Mouse (Mus musculus): Measurements from ENCODE around the gene Vmn1r158.
"Not testable (repeated sequence)": the region's sequence is repeated elsewhere in the genome, so short reads cannot be mapped to it uniquely, and the experiment has no call there.

Vmn1r158 gene

GRCm38 (mm10) chr7:22790682-22791081 lies at the start of gene Vmn1r158:
Gene Vmn1r158, minus strand, starts transcription at chr7:22790782.
- DNase-seq (ENCODE audit: low read depth, low spot score), result not testable (repeated sequence)

- DNase-seq (ENCODE audit: low read depth, low spot score), result not testable (repeated sequence)
Measured at GRCm38 (mm10) chr7:22775981-22776380, 14.6 kb downstream of the Vmn1r158 start.

DNA sequence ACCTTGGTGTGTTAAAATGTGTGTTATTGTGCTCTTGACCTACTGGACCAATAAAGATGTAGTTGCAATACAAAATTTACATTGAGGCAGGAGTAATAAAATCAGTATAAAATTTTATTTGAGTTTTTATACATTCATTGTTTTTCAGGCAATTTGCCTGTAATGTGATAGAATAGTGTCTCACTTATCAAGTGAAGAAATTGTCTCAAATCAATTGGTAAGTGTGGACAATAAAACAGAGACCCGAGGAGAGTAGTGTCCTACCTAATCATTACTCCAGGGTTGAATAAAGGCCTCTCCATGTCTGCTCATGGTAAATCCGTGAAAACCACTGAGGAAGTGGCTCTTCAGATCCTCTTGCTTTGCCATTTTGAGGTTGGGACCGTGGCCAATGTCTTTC lies 29.2 kb downstream of the Vmn1r158 start, which contains the start of gene Vmn1r157:
TSS of gene Vmn1r157 (plus strand) at position 301 of the 400 bp plus-strand sequence.
- not testable (repeated sequence) for DNase-seq (ENCODE audit: low read depth, low spot score)
